Mouse (Mus musculus) midbrain, embryonic 14.5 days (tissue): ENCODE data around the gene Ube2f. TPM values are rescaled to one million over a fixed set of nuclear protein-coding genes. Genes with fewer than 3 reads are reported as not detected.

ENCODE experiments used
- ATAC-seq: fragments of 200-750 bp; cut with Nextera tagmentation; 2 replicates; pipeline ENCODE4 v1.8.0; 2017; ENCODE audit warnings: moderate number of reproducible peaks, moderate library complexity; ENCODE audit not compliant: low FRiP score, low TSS enrichment
- DNase-seq: peaks from one replicate; pipeline ENCODE4 v3.0.0-alpha.2; 2015
- H3K27ac ChIP-seq: fragments of 300-500 bp; sonication (generic); replicated peaks from 2 replicates; pipeline ENCODE4 v1.5.1; 2014; ENCODE audit warnings: mild to moderate bottlenecking, low read depth, low read length, moderate library complexity
- H3K27me3 ChIP-seq: fragments of 300-500 bp; sonication (generic); 2 replicates; pipeline ENCODE4 v1.6.1; 2014; ENCODE audit warnings: low read length, control low read depth, mixed read lengths; ENCODE audit not compliant: control insufficient read depth, insufficient read depth
- H3K36me3 ChIP-seq: fragments of 300-500 bp; sonication (generic); 2 replicates; pipeline ENCODE4 v1.6.1; 2014; ENCODE audit warnings: low read length, control low read depth; ENCODE audit not compliant: control insufficient read depth, insufficient read depth
- H3K4me1 ChIP-seq: fragments of 300-500 bp; sonication (generic); 2 replicates; pipeline ENCODE4 v1.6.1; 2014; ENCODE audit warnings: mild to moderate bottlenecking, antibody characterized with exemption, low read length, control low read depth; ENCODE audit not compliant: control insufficient read depth, insufficient read depth
- H3K4me2 ChIP-seq: fragments of 300-500 bp; sonication (generic); 2 replicates; pipeline ENCODE4 v1.6.1; 2014; ENCODE audit warnings: mild to moderate bottlenecking, low read length, moderate library complexity
- H3K4me3 ChIP-seq: fragments of 300-500 bp; sonication (generic); replicated peaks from 2 replicates; pipeline ENCODE4 v1.5.1; 2014; ENCODE audit warnings: low read depth, low read length
- H3K9ac ChIP-seq: fragments of 300-500 bp; sonication (generic); replicated peaks from 2 replicates; pipeline ENCODE4 v1.6.1; 2014; ENCODE audit warnings: mild to moderate bottlenecking, low read length, moderate library complexity
- H3K9me3 ChIP-seq: fragments of 300-500 bp; sonication (generic); 2 replicates; pipeline ENCODE4 v1.6.1; 2016; ENCODE audit warnings: low read length, control low read depth, mixed read lengths; ENCODE audit not compliant: control insufficient read depth
- WGBS: fragments of 180-500 bp; shearing (Covaris S2); extraction: QIAGEN DNeasy Blood & Tissue Kit; methylation state at CpG from one replicate; pipeline ENCODE4 v1.1.7; 2014; 5-methylcytosine and 5-hydroxymethylcytosine counted together
- polyA plus RNA-seq: library from polyadenylated mRNA; unstranded; fragments of >200 nt; fragmentation: Nextera tagmentation; extraction: Ambion mirVana; gene quantifications from 2 replicates; pipeline ENCODE4 v1.2.1, GENCODE M21; 2014

Ube2f gene
- polyA plus RNA-seq, 1 experiment from 2014 or later = 75.2 TPM

DNA sequence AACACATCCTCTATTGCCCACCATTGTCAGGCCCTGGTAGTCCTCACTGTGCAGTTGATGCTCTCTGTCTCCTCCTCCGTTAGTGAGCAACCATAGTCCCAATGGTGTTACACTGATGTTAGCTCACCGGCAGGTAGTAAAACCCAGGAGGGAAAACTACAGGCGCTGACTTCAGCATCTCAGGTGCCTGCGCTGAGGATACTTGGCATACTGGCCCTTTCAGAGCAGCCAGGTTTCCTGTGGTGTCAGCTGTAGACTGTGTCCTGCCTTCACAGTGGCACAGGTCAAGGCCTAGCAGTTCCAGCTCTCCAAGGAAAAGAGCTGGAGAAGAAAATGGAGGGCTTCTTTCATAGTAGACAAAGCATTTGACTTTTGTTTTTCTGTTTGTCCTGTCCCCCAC lies 26.5 kb downstream of the Ube2f start:
- WGBS = 96% methylated on average over 4 of the region's 4 CpGs
- ATAC-seq = no peak

DNA sequence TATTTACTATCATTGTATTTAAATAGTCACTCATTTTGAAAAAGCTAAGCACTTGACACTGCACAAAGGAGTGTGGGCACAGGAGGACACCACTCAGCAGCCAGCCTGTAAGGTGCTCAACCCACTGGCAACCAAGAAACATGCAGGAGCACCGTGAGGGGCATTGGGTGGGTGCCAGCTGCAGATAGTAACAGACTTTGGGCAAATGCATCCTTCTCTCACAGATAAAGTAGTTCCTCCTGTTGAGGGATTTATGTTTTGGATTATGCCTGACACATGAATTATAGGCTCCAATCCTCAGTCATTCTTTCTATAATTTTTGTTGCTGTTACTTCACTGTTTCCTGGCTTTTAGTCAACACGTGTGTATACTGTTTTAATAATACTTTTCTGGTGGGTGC lies 27.4 kb downstream of the Ube2f start:
- no peak overlapping the region for H3K27ac ChIP-seq
- no peak overlapping the region for H3K4me3 ChIP-seq
- WGBS = 96% methylated on average over 2 of the region's 2 CpGs
- peaks cover 67% of the 10 kb centered on the region for H3K36me3 ChIP-seq
- no peak overlapping the region for H3K9ac ChIP-seq
- H3K27me3 ChIP-seq = no peaks in the 10 kb centered on the region
- no peak overlapping the region for H3K4me2 ChIP-seq
- ATAC-seq = no peak
- H3K4me1 ChIP-seq = no peaks in the 10 kb centered on the region
- no peaks in the 10 kb centered on the region for H3K9me3 ChIP-seq
- no peak for DNase-seq

More for the DNA sequence above, 26.5 kb downstream of the Ube2f start:
- no peak overlapping the region for H3K27ac ChIP-seq
- H3K9ac ChIP-seq = no peak overlapping the region
- no peaks in the 10 kb centered on the region for H3K4me1 ChIP-seq
- H3K9me3 ChIP-seq = no peaks in the 10 kb centered on the region
- no peaks in the 10 kb centered on the region for H3K27me3 ChIP-seq
- no peak overlapping the region for H3K4me3 ChIP-seq
- no peak for DNase-seq
- peaks cover 62% of the 10 kb centered on the region for H3K36me3 ChIP-seq
- no peak overlapping the region for H3K4me2 ChIP-seq

DNA sequence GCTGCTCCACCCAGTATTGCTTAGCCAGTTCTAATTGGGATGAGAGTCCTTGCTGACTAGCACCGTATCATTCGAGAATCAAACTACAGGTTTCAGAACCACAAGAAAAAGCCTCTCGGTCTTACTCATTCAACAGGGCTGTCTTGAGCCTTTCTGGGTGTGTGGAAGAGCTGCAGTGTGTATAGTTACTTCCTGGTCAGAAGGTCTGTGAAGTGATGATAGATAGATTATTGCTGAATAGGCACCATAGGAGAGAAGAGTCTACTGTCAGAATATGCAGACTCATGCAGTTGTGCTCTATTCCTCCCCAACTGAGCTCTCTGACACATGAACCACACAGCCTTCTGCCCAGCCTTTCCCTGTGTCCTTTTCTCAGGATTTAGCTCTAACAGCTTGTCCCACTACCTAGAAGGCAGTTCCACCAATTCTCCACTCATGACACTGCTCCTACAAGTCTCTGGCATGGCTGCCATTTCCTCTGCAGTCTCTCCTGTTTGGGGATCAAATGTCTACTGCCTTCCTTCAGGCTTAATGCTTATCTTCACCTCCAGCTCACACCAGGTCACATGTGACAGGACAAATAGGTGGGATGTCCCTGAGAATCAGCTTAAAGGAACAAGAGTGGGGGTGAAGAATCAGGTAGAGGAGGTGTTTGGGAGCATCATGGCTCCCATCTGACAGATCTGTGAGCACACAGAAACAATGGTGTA lies 28.5 kb downstream of the Ube2f start:
- no peak overlapping the region for H3K4me3 ChIP-seq
- peaks cover 72% of the 10 kb centered on the region for H3K36me3 ChIP-seq
- no peak for DNase-seq
- ATAC-seq = no peak
- H3K27ac ChIP-seq = no peak overlapping the region
- no peaks in the 10 kb centered on the region for H3K27me3 ChIP-seq
- H3K4me1 ChIP-seq = no peaks in the 10 kb centered on the region
- H3K4me2 ChIP-seq = no peak overlapping the region
- no peaks in the 10 kb centered on the region for H3K9me3 ChIP-seq
- WGBS = 97% methylated on average over 3 of the region's 3 CpGs
- no peak overlapping the region for H3K9ac ChIP-seq

DNA sequence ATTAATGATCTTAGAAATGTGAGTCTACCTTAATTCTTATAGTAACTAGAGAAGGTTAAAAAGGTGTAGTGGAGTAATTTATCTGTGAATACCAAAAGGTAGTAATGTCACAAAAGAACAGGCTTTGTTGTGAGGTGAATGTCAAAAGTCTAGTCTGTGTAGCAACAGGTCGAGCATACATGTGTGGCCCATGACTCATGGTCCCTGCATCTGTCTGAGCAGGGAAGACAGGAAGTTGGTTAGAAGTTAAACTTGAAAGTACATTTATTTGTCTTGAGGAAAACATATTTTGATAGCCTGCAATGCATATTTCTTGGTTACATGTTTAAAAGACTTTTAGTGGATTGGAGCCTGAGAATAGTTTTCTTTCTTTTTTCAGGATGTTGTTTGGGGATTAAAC lies 29.0 kb downstream of the Ube2f start:
- ATAC-seq (no peak), DNase-seq (no peak)
- H3K9ac ChIP-seq = no peak overlapping the region
- H3K27me3 ChIP-seq = no peaks in the 10 kb centered on the region
- no peak overlapping the region for H3K4me2 ChIP-seq
- no peaks in the 10 kb centered on the region for H3K9me3 ChIP-seq
- H3K4me3 ChIP-seq = no peak overlapping the region
- no peaks in the 10 kb centered on the region for H3K4me1 ChIP-seq
- 92% methylated on average over 1 of the region's 1 CpGs for WGBS
- H3K27ac ChIP-seq = no peak overlapping the region
- H3K36me3 ChIP-seq = peaks cover 71% of the 10 kb centered on the region

DNA sequence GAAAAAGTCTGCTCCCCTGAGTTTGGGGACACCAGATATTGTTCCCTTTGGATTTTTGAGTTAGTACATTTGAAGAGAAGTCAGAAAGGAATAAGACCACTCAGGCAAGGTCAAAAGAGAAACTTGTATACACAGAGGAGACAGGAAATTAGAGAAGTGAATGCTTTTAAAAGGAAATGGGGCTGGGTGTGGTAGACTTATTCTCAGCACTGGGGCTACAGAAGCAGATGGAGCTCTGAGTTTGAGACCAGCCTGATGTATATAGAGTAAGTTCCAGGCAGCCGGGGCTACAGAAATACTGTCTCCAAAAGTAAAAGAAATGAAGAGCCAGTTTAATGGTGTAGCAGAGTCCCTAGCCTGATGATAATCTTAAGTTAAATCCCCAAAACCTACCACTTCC lies 32.5 kb downstream of the Ube2f start:
- DNase-seq (no peak), ATAC-seq (no peak)
- Histone ChIP-seq H3K36me3 (peaks cover 75% of the 10 kb centered on the region), H3K9ac (no peak overlapping the region), H3K9me3 (no peaks in the 10 kb centered on the region), H3K27ac (no peak overlapping the region), H3K4me3 (no peak overlapping the region), H3K4me1 (no peaks in the 10 kb centered on the region), H3K4me2 (no peak overlapping the region), H3K27me3 (no peaks in the 10 kb centered on the region)
- WGBS = 95% methylated on average over 1 of the region's 1 CpGs

DNA sequence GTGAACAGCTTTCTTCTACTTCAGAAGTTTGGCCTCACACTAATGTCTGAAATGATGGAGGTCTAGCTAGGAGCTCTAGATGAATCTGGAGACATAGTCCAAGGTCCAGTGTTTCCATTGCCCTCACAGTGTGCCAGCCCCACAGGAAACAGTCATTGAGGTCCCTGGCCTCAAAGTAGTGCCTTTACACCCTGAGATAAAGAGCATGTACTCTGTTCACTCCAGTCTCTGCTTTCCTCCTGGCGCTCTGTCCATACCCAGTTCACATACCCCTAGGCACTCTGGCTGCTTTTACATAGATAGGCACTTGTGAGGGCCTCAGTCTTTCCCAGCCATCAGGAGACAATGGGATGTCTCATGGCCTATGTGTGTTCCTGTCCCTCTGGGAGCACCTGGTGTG lies 39.3 kb downstream of the Ube2f start:
- 100% methylated on average over 1 of the region's 1 CpGs for WGBS
- Histone ChIP-seq H3K9me3 (no peaks in the 10 kb centered on the region), H3K9ac (no peak overlapping the region), H3K27ac (no peak overlapping the region), H3K27me3 (no peaks in the 10 kb centered on the region), H3K36me3 (peaks cover 45% of the 10 kb centered on the region), H3K4me2 (no peak overlapping the region), H3K4me1 (no peaks in the 10 kb centered on the region), H3K4me3 (no peak overlapping the region)
- DNase-seq (no peak), ATAC-seq (no peak)

DNA sequence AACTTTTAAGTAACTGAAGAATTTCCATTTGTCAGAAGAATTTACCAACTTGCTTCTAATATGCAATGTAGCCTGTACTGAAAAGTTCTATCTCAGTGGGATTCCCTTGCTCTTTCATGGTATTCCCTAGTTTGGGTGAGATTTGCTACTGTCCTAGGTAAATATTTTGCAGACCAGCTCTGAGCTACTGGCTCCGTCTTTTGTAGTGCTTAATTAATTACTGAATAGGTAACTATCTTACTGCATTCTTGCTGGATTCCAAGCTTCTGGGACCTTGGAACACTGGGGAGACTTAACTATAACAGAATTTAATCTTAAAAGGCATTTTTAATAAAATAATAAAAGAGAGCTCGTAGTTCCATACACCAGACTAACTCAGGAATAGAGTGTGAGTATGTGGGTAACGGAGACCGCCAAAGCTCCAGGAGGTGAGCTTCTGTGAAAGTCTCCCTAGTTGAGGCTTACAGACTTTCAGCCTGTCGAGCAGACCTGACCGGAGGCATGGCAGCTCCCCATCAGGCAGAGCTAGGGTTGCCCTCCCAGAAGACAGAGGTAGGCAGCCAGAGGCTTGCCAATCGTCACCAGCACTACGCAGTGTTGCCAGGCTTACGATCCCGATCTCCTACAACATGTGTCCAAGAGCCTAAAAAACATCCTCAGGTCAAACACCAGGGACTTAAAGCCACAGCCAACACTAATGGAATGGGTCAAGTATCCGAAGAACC lies 42.2 kb downstream of the Ube2f start:
- Histone ChIP-seq H3K4me3 (no peak overlapping the region), H3K36me3 (peaks cover 22% of the 10 kb centered on the region), H3K4me1 (no peaks in the 10 kb centered on the region), H3K27ac (no peak overlapping the region), H3K9ac (no peak overlapping the region), H3K4me2 (no peak overlapping the region), H3K27me3 (no peaks in the 10 kb centered on the region), H3K9me3 (no peaks in the 10 kb centered on the region)
- WGBS = 95% methylated on average over 11 of the region's 11 CpGs
- no peak for ATAC-seq
- no peak for DNase-seq

DNA sequence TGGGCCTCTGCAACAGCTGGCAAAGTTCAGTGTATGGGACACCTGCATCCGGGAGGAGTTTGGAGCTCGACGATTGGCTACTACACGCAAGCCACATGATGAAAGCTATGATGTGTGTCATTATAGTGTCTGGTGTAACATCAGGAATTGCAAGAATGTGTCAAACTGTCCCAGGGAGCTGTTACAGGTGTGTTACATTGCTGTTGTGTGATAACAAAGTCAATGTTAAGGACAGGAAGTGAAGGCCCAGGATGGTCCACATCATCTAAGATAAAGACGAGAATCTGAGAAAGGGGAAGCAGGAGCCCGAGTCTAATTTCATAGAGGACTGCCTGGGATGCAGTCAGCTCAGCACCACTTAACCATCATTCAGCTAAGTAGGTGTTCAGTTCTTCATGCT lies 45.4 kb downstream of the Ube2f start:
- Histone ChIP-seq H3K36me3 (0 out of 2 replicates have a peak, but pooled peaks cover 8% of the 10 kb centered on the region), H3K4me3 (no peak overlapping the region), H3K4me2 (no peak overlapping the region), H3K9me3 (no peaks in the 10 kb centered on the region), H3K9ac (no peak overlapping the region), H3K27me3 (no peaks in the 10 kb centered on the region), H3K27ac (no peak overlapping the region), H3K4me1 (0 out of 2 replicates have a peak, but pooled peaks cover 4% of the 10 kb centered on the region)
- 96% methylated on average over 6 of the region's 6 CpGs for WGBS
- ATAC-seq (no peak), DNase-seq (no peak)
